Mouse (Mus musculus): ENCODE results near the gene Jhy. TPM values are rescaled to one million over a fixed set of nuclear protein-coding genes. Genes with fewer than 3 reads are reported as not detected.

Gene Jhy
- polyA plus RNA-seq, 2 experiments = 0.04 TPM; not detected in 1

DNA sequence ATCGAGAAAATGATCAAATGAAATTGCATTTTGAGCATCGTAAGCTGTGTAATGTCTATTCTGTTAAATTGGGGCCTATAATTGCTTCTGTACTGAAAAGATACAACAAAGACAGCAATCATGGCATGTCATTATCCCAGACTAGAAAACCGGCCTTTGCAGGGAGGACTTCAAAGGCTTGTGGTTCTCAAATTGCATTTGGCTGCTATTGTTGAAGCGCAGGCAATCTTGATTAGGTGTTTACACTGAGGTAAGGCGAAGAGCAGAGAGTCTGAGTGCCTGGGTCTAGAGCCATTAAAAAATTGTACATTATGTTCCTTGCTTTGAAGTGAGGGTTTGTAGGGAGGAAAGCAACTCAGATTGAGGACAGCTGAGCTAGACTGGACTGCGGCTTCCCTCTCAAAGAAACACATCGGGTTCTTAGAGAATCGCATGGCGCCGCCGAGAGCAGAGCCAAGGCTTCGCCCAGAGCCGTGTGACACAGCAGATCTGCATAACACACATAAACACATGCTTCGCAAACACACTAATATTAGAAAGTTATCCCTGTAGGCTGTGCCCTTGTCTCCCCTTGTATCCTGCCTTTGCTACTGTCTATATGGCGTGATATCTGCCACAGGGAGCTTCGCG is 36.5 kb downstream of the Jhy start:
- H3K9ac ChIP-seq (ENCODE audit: low read depth, low read length, severe bottlenecking) = no peak overlapping the region
- H3K27ac ChIP-seq (replicated peaks; ENCODE audit: low read depth, low read length) = no peak overlapping the region
- no peak for TF ChIP-seq POLR2A (IDR thresholded peaks at IDR 0.05; ENCODE audit: borderline replicate concordance, extremely low read depth, insufficient read depth, insufficient read length)
- no peaks in the 10 kb centered on the region for H3K27me3 ChIP-seq (ENCODE audit: control insufficient read depth, insufficient read depth, low read length)
- no peaks in the 10 kb centered on the region for H3K9me3 ChIP-seq (ENCODE audit: control insufficient read depth, low read length)
- H3K36me3 ChIP-seq (ENCODE audit: control insufficient read depth, insufficient read depth, low read length) = no peaks in the 10 kb centered on the region
- no peaks in the 10 kb centered on the region for H3K4me1 ChIP-seq (ENCODE audit: control insufficient read depth, insufficient read depth, low read length)
- 63% methylated on average over 17 of the region's 17 CpGs for WGBS
- no peak overlapping the region for H3K4me2 ChIP-seq (replicated peaks; ENCODE audit: low read depth, low read length, severe bottlenecking)
- H3K4me3 ChIP-seq (replicated peaks; ENCODE audit: low read length) = no peak overlapping the region
- DNase-seq (ENCODE audit: low spot score) (no peak), ATAC-seq (ENCODE audit: low FRiP score, low read depth) (no peak)

DNA sequence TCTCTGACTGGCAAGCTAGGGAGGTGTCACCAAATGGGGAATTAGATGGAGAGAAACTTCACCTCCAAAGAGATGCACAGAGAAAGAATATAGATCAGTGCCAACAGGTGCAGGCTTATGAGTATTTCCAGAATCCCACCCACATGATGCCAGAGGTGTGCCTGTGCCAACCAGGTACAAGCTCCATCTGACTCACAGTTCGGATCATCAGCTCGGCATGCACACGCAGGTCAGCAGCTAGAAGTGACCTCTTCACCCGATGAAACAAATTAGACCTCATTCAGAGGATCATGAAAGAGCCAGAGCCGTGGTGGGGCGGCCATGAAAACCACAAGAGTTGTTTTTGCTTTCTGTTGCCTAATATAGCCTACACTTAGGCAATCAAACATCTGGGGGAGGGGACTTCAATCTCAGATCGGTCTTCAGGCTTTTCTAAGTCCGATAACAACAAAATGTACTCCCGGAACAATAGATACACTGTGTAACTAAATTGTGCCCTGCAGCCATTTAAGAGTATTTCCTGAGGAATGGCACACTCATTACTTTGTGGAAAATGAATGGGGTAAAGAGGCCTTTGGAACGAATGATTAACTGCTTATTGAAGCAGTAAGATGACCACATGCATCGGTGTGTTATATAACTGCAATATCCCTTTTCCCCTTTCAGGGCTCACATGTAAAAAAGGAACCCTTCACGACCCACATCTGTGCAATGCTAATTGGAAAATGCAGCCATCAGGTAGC is 45.9 kb downstream of the Jhy start:
- no peak overlapping the region for H3K9ac ChIP-seq (ENCODE audit: low read depth, low read length, severe bottlenecking)
- no peak overlapping the region for H3K27ac ChIP-seq (replicated peaks; ENCODE audit: low read depth, low read length)
- H3K9me3 ChIP-seq (ENCODE audit: control insufficient read depth, low read length) = no peaks in the 10 kb centered on the region
- TF ChIP-seq POLR2A (IDR thresholded peaks at IDR 0.05; ENCODE audit: borderline replicate concordance, extremely low read depth, insufficient read depth, insufficient read length) = no peak
- ATAC-seq (ENCODE audit: low FRiP score, low read depth) (no peak), DNase-seq (ENCODE audit: low spot score) (no peak)
- H3K36me3 ChIP-seq (ENCODE audit: control insufficient read depth, insufficient read depth, low read length) = no peaks in the 10 kb centered on the region
- no peak overlapping the region for H3K4me3 ChIP-seq (replicated peaks; ENCODE audit: low read length)
- 22% methylated on average over 12 of the region's 12 CpGs for WGBS
- no peaks in the 10 kb centered on the region for H3K4me1 ChIP-seq (ENCODE audit: control insufficient read depth, insufficient read depth, low read length)
- H3K4me2 ChIP-seq (replicated peaks; ENCODE audit: low read depth, low read length, severe bottlenecking) = no peak overlapping the region
- no peaks in the 10 kb centered on the region for H3K27me3 ChIP-seq (ENCODE audit: control insufficient read depth, insufficient read depth, low read length)

DNA sequence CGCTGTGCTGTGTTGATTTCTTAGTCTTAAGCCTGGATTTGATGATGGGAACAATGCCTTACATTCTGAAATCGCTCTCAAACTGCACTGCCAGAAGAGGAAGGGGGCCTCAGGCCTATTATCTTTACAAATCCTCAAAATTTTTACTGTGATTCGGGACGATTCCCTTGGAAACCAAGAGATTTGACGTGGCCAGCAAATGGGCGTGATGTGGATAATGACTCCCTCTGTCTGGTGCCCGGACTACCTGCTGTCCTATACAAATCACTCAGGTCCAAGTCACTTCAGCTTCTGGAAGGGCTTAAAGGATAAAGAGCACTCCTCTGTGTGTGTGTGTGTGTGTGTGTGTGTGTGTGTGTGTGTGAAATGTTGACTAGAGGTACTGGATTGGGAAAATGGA is 55.0 kb downstream of the Jhy start:
- no peaks in the 10 kb centered on the region for H3K36me3 ChIP-seq (ENCODE audit: control insufficient read depth, insufficient read depth, low read length)
- H3K4me1 ChIP-seq (ENCODE audit: control insufficient read depth, insufficient read depth, low read length) = no peaks in the 10 kb centered on the region
- TF ChIP-seq POLR2A (IDR thresholded peaks at IDR 0.05; ENCODE audit: borderline replicate concordance, extremely low read depth, insufficient read depth, insufficient read length) = no peak
- no peak overlapping the region for H3K9ac ChIP-seq (ENCODE audit: low read depth, low read length, severe bottlenecking)
- H3K9me3 ChIP-seq (ENCODE audit: control insufficient read depth, low read length) = no peaks in the 10 kb centered on the region
- H3K27ac ChIP-seq (replicated peaks; ENCODE audit: low read depth, low read length) = no peak overlapping the region
- no peak overlapping the region for H3K4me3 ChIP-seq (replicated peaks; ENCODE audit: low read length)
- no peak overlapping the region for H3K4me2 ChIP-seq (replicated peaks; ENCODE audit: low read depth, low read length, severe bottlenecking)
- DNase-seq (ENCODE audit: low spot score) = no peak
- 81% methylated on average over 7 of the region's 7 CpGs for WGBS
- no peak for ATAC-seq (ENCODE audit: low FRiP score, low read depth)
- no peaks in the 10 kb centered on the region for H3K27me3 ChIP-seq (ENCODE audit: control insufficient read depth, insufficient read depth, low read length)

DNA sequence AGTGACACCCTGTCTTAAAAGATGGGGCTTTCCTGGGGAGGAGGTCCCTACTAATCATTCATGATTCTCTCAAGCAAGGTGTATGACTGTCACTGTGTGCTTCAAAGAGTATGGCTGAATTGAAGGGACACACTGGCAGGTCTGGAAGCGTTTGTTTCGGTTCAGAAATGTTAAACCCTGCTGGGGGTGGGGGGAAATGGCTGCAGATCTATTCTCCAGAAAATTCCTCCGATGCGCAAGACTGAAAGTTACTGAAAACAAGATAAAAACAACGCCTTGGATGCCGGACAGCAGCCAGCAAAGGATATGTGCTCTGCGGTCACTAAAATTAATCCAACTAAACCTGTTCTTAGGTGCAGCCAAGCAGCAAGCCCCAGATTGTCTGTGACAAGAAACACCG is 55.5 kb downstream of the Jhy start:
- WGBS = 76% methylated on average over 8 of the region's 8 CpGs
- no peak for TF ChIP-seq POLR2A (IDR thresholded peaks at IDR 0.05; ENCODE audit: borderline replicate concordance, extremely low read depth, insufficient read depth, insufficient read length)
- Histone ChIP-seq H3K4me2 (replicated peaks; ENCODE audit: low read depth, low read length, severe bottlenecking) (no peak overlapping the region), H3K9ac (ENCODE audit: low read depth, low read length, severe bottlenecking) (no peak overlapping the region), H3K9me3 (ENCODE audit: control insufficient read depth, low read length) (no peaks in the 10 kb centered on the region), H3K27me3 (ENCODE audit: control insufficient read depth, insufficient read depth, low read length) (no peaks in the 10 kb centered on the region), H3K36me3 (ENCODE audit: control insufficient read depth, insufficient read depth, low read length) (no peaks in the 10 kb centered on the region), H3K4me1 (ENCODE audit: control insufficient read depth, insufficient read depth, low read length) (no peaks in the 10 kb centered on the region), H3K4me3 (replicated peaks; ENCODE audit: low read length) (no peak overlapping the region), H3K27ac (replicated peaks; ENCODE audit: low read depth, low read length) (no peak overlapping the region)
- DNase-seq (ENCODE audit: low spot score) = no peak
- no peak for ATAC-seq (ENCODE audit: low FRiP score, low read depth)

DNA sequence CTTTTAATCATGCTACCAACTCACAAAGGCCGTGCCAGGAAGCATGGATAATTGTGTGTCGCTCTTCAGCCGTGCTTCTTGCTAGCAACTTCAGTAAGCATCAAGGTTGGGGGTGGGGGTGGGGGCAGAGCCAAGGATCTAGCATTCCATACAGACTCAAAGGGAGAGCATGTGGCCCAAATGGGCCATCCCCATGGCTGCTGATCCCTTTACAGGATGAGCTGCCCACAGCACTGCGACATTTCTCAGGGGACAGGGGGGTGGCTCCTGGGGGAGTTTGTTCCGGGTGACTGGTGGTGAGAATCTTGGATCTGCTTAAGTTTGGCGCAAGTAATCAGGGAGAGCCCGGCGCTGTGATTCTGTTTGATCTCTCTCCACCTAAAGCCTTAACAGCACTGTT is 56.5 kb downstream of the Jhy start:
- Histone ChIP-seq H3K27me3 (ENCODE audit: control insufficient read depth, insufficient read depth, low read length) (no peaks in the 10 kb centered on the region), H3K36me3 (ENCODE audit: control insufficient read depth, insufficient read depth, low read length) (no peaks in the 10 kb centered on the region), H3K4me1 (ENCODE audit: control insufficient read depth, insufficient read depth, low read length) (no peaks in the 10 kb centered on the region), H3K9me3 (ENCODE audit: control insufficient read depth, low read length) (no peaks in the 10 kb centered on the region), H3K4me2 (replicated peaks; ENCODE audit: low read depth, low read length, severe bottlenecking) (no peak overlapping the region), H3K4me3 (replicated peaks; ENCODE audit: low read length) (no peak overlapping the region), H3K9ac (ENCODE audit: low read depth, low read length, severe bottlenecking) (no peak overlapping the region), H3K27ac (replicated peaks; ENCODE audit: low read depth, low read length) (no peak overlapping the region)
- DNase-seq (ENCODE audit: low spot score) (no peak), ATAC-seq (ENCODE audit: low FRiP score, low read depth) (no peak)
- no peak for TF ChIP-seq POLR2A (IDR thresholded peaks at IDR 0.05; ENCODE audit: borderline replicate concordance, extremely low read depth, insufficient read depth, insufficient read length)
- WGBS = 30% methylated on average over 8 of the region's 8 CpGs
